Comparison of ENCODE assay signal across 8 mouse cellular contexts in the genomic region with DNA sequence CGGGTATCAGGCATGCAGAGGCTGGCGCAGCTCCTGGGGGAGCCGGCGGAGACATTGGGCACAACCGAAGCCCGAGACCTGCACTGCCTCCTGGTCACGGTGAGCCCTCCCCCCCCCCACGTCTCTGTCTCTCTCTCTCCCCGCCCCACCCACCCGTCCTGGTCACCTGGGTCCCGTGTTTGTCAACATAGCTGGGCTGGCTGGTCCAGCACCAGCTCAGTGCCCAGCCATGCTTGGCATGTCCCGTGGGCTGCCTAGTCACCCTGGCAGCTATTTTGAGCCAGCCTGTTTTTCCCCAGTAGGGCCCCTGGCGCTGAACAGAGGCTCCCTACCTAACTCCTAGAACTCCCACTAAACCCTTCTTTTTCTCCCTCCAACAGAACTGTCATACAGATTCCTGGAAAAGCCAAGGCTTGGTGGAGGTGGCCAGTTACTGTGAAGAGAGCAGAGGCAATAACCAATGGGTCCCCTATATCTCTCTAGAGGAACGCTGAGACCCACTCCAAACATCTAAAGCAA. TPM values are rescaled to one million over a fixed set of nuclear protein-coding genes. Genes with fewer than 3 reads are reported as not detected.
DNase-seq lines count a peak whose midpoint lies in the region; ATAC-seq and TF ChIP-seq lines count a peak whose summit lies in the region.

No protein-coding gene starts in this region.

- ATAC-seq in hindbrain, embryonic 13.5 days (ENCODE audit: low FRiP score) = no peak
- ATAC-seq in liver, embryonic 14.5 days (ENCODE audit: insufficient read depth) = no peak
- ATAC-seq in stomach, embryonic 16.5 days (ENCODE audit: insufficient read depth, low FRiP score) = no peak

- no peak for TF ChIP-seq CTCF in liver, embryonic 14.5 days (IDR thresholded peaks at IDR 0.05; ENCODE audit: low read depth)

- WGBS in hindbrain, embryonic 13.5 days = 2% methylated on average over 12 of the region's 14 CpGs
- whole genome bisulfite sequencing in liver, embryonic 14.5 days (ENCODE audit: insufficient replicate concordance) = 9% methylated on average over 14 of the region's 14 CpGs
- 13% methylated on average over 14 of the region's 14 CpGs for WGBS in stomach, embryonic 16.5 days

- no peak for TF ChIP-seq EP300 in liver, embryonic 14.5 days (IDR thresholded peaks at IDR 0.05; ENCODE audit: low read depth)

- no peaks in the 10 kb centered on the region for H3K9me3 ChIP-seq in hindbrain, embryonic 13.5 days
- H3K9me3 ChIP-seq in liver, embryonic 14.5 days (ENCODE audit: control insufficient read depth, low read length) = no peaks in the 10 kb centered on the region
- no peaks in the 10 kb centered on the region for H3K9me3 ChIP-seq in stomach, embryonic 16.5 days (replicated peaks; ENCODE audit: control insufficient read depth, low read length)

- H3K9ac ChIP-seq in hindbrain, embryonic 13.5 days = peak overlapping the region; percentile 74
- H3K9ac ChIP-seq in liver, embryonic 14.5 days (replicated peaks) = no peak overlapping the region
- peak overlapping the region; percentile 86 for H3K9ac ChIP-seq in stomach, embryonic 16.5 days (ENCODE audit: low read length)

- no peak overlapping the region for H3K27ac ChIP-seq in hindbrain, embryonic 13.5 days
- H3K27ac ChIP-seq in liver, embryonic 14.5 days = no peak overlapping the region
- peak overlapping the region; percentile 15; the same call in 1 of the 2 replicates for H3K27ac ChIP-seq in stomach, embryonic 16.5 days (ENCODE audit: low read length)

- no peaks in the 10 kb centered on the region for H3K36me3 ChIP-seq in hindbrain, embryonic 13.5 days
- H3K36me3 ChIP-seq in liver, embryonic 14.5 days (replicated peaks; ENCODE audit: control insufficient read depth, insufficient read depth, low read depth) = no peaks in the 10 kb centered on the region
- no peaks in the 10 kb centered on the region for H3K36me3 ChIP-seq in stomach, embryonic 16.5 days (ENCODE audit: control insufficient read depth, insufficient read depth, low read length)

- peaks cover 70% of the 10 kb centered on the region for H3K4me1 ChIP-seq in hindbrain, embryonic 13.5 days (replicated peaks)
- peaks cover 11 to 13% of the 10 kb centered on the region in 2 experiments for H3K4me1 ChIP-seq in liver, embryonic 14.5 days (replicated peaks; ENCODE audit: control insufficient read depth in 2 of 2, insufficient read depth in 2 of 2, low read length in 1 of 2)
- H3K4me1 ChIP-seq in stomach, embryonic 16.5 days (ENCODE audit: control insufficient read depth, insufficient read depth, low read length) = peaks cover 51% of the 10 kb centered on the region

- peaks cover 61% of the 10 kb centered on the region for H3K27me3 ChIP-seq in hindbrain, embryonic 13.5 days
- peaks cover 60% of the 10 kb centered on the region for H3K27me3 ChIP-seq in liver, embryonic 14.5 days (ENCODE audit: control insufficient read depth, insufficient read depth, low read length)
- peaks cover 3% of the 10 kb centered on the region; the same call in 1 of the 2 replicates for H3K27me3 ChIP-seq in stomach, embryonic 16.5 days (ENCODE audit: control insufficient read depth, insufficient read depth, low read length)

- peak overlapping the region; percentile 44 for H3K4me3 ChIP-seq in hindbrain, embryonic 13.5 days
- H3K4me3 ChIP-seq in liver, embryonic 14.5 days (ENCODE audit: insufficient read depth in 1 of 2, low read depth in 2 of 2, low read length in 2 of 2) = peak overlapping the region in 1 of 2 experiments; percentile 40; a peak in 2 of 4 replicates
- H3K4me3 ChIP-seq in stomach, embryonic 16.5 days (replicated peaks; ENCODE audit: low read length) = peak overlapping the region; percentile 73

- peak; percentile 52 to 72 for DNase-seq in adrenal gland, adult (ENCODE audit: inconsistent age in 2 of 2, low spot score in 1 of 2)
- DNase-seq in adrenal gland, postnatal 25 days = no peak
- DNase-seq in urinary bladder, postnatal 14 days (ENCODE audit: low spot score) = peak; percentile 46
- no peak for DNase-seq in urinary bladder, adult 18-20 months (ENCODE audit: low spot score in 2 of 2)
- DNase-seq in liver, embryonic 14.5 days (ENCODE audit: low read depth in 3 of 3, low spot score in 3 of 3) = no peak
- no peak for DNase-seq in embryo, embryonic 11 days

- H3K4me2 ChIP-seq in hindbrain, embryonic 13.5 days = peak overlapping the region; percentile 82
- peak overlapping the region; percentile 90 for H3K4me2 ChIP-seq in liver, embryonic 14.5 days (ENCODE audit: low read depth)
- H3K4me2 ChIP-seq in stomach, embryonic 16.5 days (ENCODE audit: low read depth, low read length) = peak overlapping the region; percentile 88

RNA-seq across cellular contexts. Expression of a gene that starts 1.3 kb away (rescaled TPM):
- total RNA-seq in adrenal gland, postnatal 25 days (2021) = 15.3 and 15.4 TPM in 2 replicates
- polyA plus RNA-seq in hindbrain, embryonic 13.5 days (2015; fragmentation: Nextera tagmentation; extraction: Ambion mirVana) = 8.0 and 8.1 TPM in 2 replicates
- polyA plus RNA-seq in liver, embryonic 14.5 days (2012; rRNA removed) = 1.3 and 1.9 TPM in 2 replicates
- polyA plus RNA-seq in liver, embryonic 14.5 days (2014; fragmentation: Nextera tagmentation; extraction: Ambion mirVana) = 2.0 and 2.7 TPM in 2 replicates
- polyA plus RNA-seq in stomach, embryonic 16.5 days (2015; fragmentation: Nextera tagmentation; extraction: Ambion mirVana) = 34.8 and 40.9 TPM in 2 replicates

RNA-seq across cellular contexts. Expression of a gene that starts 13.2 kb away (rescaled TPM):
- 14.4 and 15.2 TPM in 2 replicates for total RNA-seq in adrenal gland, postnatal 25 days (2021)
- polyA plus RNA-seq in hindbrain, embryonic 13.5 days (2015; fragmentation: Nextera tagmentation; extraction: Ambion mirVana) = 41.5 and 43.9 TPM in 2 replicates
- polyA plus RNA-seq in liver, embryonic 14.5 days (2012; rRNA removed) = 9.5 and 11.3 TPM in 2 replicates
- 2.8 and 3.2 TPM in 2 replicates for polyA plus RNA-seq in liver, embryonic 14.5 days (2014; fragmentation: Nextera tagmentation; extraction: Ambion mirVana)
- 43.4 and 43.9 TPM in 2 replicates for polyA plus RNA-seq in stomach, embryonic 16.5 days (2015; fragmentation: Nextera tagmentation; extraction: Ambion mirVana)

RNA-seq across cellular contexts. Expression of a gene that starts 30.4 kb away (rescaled TPM):
- total RNA-seq in adrenal gland, postnatal 25 days (2021) = 188 and 208 TPM in 2 replicates
- 333 and 336 TPM in 2 replicates for polyA plus RNA-seq in hindbrain, embryonic 13.5 days (2015; fragmentation: Nextera tagmentation; extraction: Ambion mirVana)
- 114 and 145 TPM in 2 replicates for polyA plus RNA-seq in liver, embryonic 14.5 days (2012; rRNA removed)
- polyA plus RNA-seq in liver, embryonic 14.5 days (2014; fragmentation: Nextera tagmentation; extraction: Ambion mirVana) = 201 and 208 TPM in 2 replicates
- 288 and 309 TPM in 2 replicates for polyA plus RNA-seq in stomach, embryonic 16.5 days (2015; fragmentation: Nextera tagmentation; extraction: Ambion mirVana)

RNA-seq across cellular contexts. Expression of a gene that starts 59.6 kb away (rescaled TPM):
- total RNA-seq in adrenal gland, postnatal 25 days (2021) = not detected in 2 replicates
- 0.13 and 0.17 TPM in 2 replicates for polyA plus RNA-seq in hindbrain, embryonic 13.5 days (2015; fragmentation: Nextera tagmentation; extraction: Ambion mirVana)
- polyA plus RNA-seq in liver, embryonic 14.5 days (2012; rRNA removed) = 0.05 and 0.06 TPM in 2 replicates
- not detected in 2 replicates for polyA plus RNA-seq in liver, embryonic 14.5 days (2014; fragmentation: Nextera tagmentation; extraction: Ambion mirVana)
- 0.06 TPM in 1 of 2 replicates, not detected in the other for polyA plus RNA-seq in stomach, embryonic 16.5 days (2015; fragmentation: Nextera tagmentation; extraction: Ambion mirVana)

Comparison
In these comparisons a context has a peak if more than half of its experiments do, and no peak if none do; other contexts are left out.
1. DNase-seq: peak in adrenal gland, adult (2 of 2) and urinary bladder, postnatal 14 days (single experiment); none in adrenal gland, postnatal 25 days (single experiment), urinary bladder, adult 18-20 months (0 of 2), liver, embryonic 14.5 days (0 of 3) and embryo, embryonic 11 days (single experiment).
2. Peak in every context shown above with its lines, with median percentiles within 50 percentile points of each other: H3K4me2 ChIP-seq.